8 mouse cellular contexts compared by ENCODE assay signal in genomic region chr7:114275372-114276004, GRCm38 (mm10). TPM values are rescaled to one million over a fixed set of nuclear protein-coding genes. Genes with fewer than 3 reads are reported as not detected.
DNase-seq lines count a peak whose midpoint lies in the region; ATAC-seq and TF ChIP-seq lines count a peak whose summit lies in the region.

No protein-coding gene starts in this region.

- peak; percentile 82 for ATAC-seq in megakaryocyte-erythroid progenitor cell, adult 5-6 weeks (replicated peaks; ENCODE audit: low FRiP score, low TSS enrichment, poor library complexity, severe bottlenecking)

- peak overlapping the region; percentile 80 for H3K4me3 ChIP-seq in kidney, adult 2 months (ENCODE audit: insufficient read depth, low read depth, low read length)
- H3K4me3 ChIP-seq in hindbrain, embryonic 10.5 days: peak overlapping the region; percentile 96

- peaks cover 7% of the 10 kb centered on the region for H3K36me3 ChIP-seq in kidney, adult 2 months (ENCODE audit: control insufficient read depth, insufficient read depth, low read length)
- peaks cover 40% of the 10 kb centered on the region for H3K36me3 ChIP-seq in hindbrain, embryonic 10.5 days

- no peak for DNase-seq in kidney, adult 2 months
- no peak for DNase-seq in kidney, adult 9 months
- peak; percentile 62 for DNase-seq in MEL-GATA-1-ER (ENCODE audit: extremely low read depth, low read depth)
- DNase-seq in hindbrain, embryonic 10.5 days (ENCODE audit: low spot score): no peak
- DNase-seq in natural killer cell, adult 2 months (ENCODE audit: low spot score in 2 of 2): no peak
- DNase-seq in right cerebral cortex, adult 18-20 months: no peak
- no peak for DNase-seq in left cerebral cortex, postnatal 10 days (ENCODE audit: extremely low spot score in 1 of 2, low spot score in 2 of 2)

- no peaks in the 10 kb centered on the region for H3K27me3 ChIP-seq in kidney, adult 2 months (replicated peaks; ENCODE audit: control insufficient read depth, insufficient read depth, low read length)
- no peaks in the 10 kb centered on the region for H3K27me3 ChIP-seq in hindbrain, embryonic 10.5 days (ENCODE audit: insufficient read depth, poor library complexity, severe bottlenecking)

- H3K27ac ChIP-seq in kidney, adult 2 months (ENCODE audit: insufficient read depth, low read depth, low read length): peak overlapping the region; percentile 71
- peak overlapping the region; percentile 92 for H3K27ac ChIP-seq in hindbrain, embryonic 10.5 days

- H3K4me1 ChIP-seq in kidney, adult 2 months (ENCODE audit: control insufficient read depth, insufficient read depth, low read length): no peaks in the 10 kb centered on the region; the same call in 1 of the 2 replicates
- peaks cover 11% of the 10 kb centered on the region for H3K4me1 ChIP-seq in hindbrain, embryonic 10.5 days (replicated peaks)

- no peaks in the 10 kb centered on the region for H3K9me3 ChIP-seq in hindbrain, embryonic 10.5 days

- under 1% methylated on average over 24 of the region's 24 CpGs for WGBS in kidney, adult 2 months
- 2% methylated on average over 24 of the region's 24 CpGs for WGBS in hindbrain, embryonic 10.5 days

- TF ChIP-seq POLR2A in kidney, adult 2 months (IDR thresholded peaks at IDR 0.05; ENCODE audit: low read depth, low read length): no peak

- intact Hi-C loops in left cerebral cortex, postnatal 10 days (cut with DNase I): loop anchor here (5.0 kb wide), 2 partner anchors 142 to 217 kb away; partner anchors contain the start of gene Pde3b

- TF ChIP-seq CTCF in kidney, adult 2 months (conservative IDR thresholded peaks at IDR 0.05; ENCODE audit: insufficient read depth, insufficient read length, low read depth, low read length): no peak

RNA-seq across cellular contexts. Expression of gene Psma1, which starts 0.4 kb away (rescaled TPM):
- polyA plus RNA-seq in kidney, adult 2 months (2012; rRNA removed): 88.7 and 115 TPM in 2 replicates
- polyA plus RNA-seq in hindbrain, embryonic 10.5 days (2016; fragmentation: Nextera tagmentation; extraction: Ambion mirVana): 481 and 500 TPM in 2 replicates
- total RNA-seq in megakaryocyte-erythroid progenitor cell, adult 5-6 weeks (2014; fragmentation: Nextera tagmentation): 201 and 286 TPM in 2 replicates
- 276 and 352 TPM in 2 replicates for total RNA-seq in megakaryocyte-erythroid progenitor cell, adult 5-6 weeks (2017)
- total RNA-seq in left cerebral cortex, postnatal 10 days (2021): 100 to 1,000 TPM; 138 to 147 TPM

RNA-seq across cellular contexts. Expression of gene Copb1, which starts 21.0 kb away (rescaled TPM):
- polyA plus RNA-seq in kidney, adult 2 months (2012; rRNA removed): 37.1 and 37.4 TPM in 2 replicates
- 90.5 and 93.6 TPM in 2 replicates for polyA plus RNA-seq in hindbrain, embryonic 10.5 days (2016; fragmentation: Nextera tagmentation; extraction: Ambion mirVana)
- 69.9 and 92.9 TPM in 2 replicates for total RNA-seq in megakaryocyte-erythroid progenitor cell, adult 5-6 weeks (2014; fragmentation: Nextera tagmentation)
- total RNA-seq in megakaryocyte-erythroid progenitor cell, adult 5-6 weeks (2017): 69.6 and 89.7 TPM in 2 replicates
- total RNA-seq in left cerebral cortex, postnatal 10 days (2021): 10 to 100 TPM; 61.8 to 64.7 TPM
